Mouse (Mus musculus) gastrocnemius, postnatal 10 days (tissue): ENCODE measurements at regions not wholly inside any gene's neighbourhood (a gene's known extent, or its start where the extent isn't known, plus 50 kb on each side); places are given as distances from the start of the nearest gene placed in this dataset.

Experiments used
- DNase-seq: peaks from one replicate; pipeline ENCODE4 v3.0.0; 2021; ENCODE audit warnings: mixed read lengths

GRCm38 (mm10) chr8:7011881-7012280 lies 1649.2 kb downstream of the Efnb2 start:
- peak; percentile 4 for DNase-seq

DNA sequence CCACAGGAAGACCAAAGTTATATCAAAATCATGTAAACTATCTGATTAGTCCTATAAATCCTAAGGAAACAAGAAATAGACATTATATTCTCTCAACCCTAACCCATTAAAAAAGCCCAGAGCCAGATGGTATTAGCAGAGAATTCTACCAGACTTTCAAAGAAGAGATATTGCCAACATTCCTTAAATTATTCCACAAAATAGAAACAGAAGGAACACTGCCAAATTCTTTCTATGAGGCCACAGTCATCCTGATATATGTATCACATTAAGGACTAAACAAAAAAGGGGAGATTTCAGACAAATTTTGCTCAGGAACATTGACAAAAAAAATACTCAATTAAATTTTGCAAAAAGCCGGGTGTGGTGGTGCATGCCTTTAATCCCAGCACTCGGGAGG lies 1669.5 kb downstream of the Efnb2 start:
- no peak for DNase-seq

DNA sequence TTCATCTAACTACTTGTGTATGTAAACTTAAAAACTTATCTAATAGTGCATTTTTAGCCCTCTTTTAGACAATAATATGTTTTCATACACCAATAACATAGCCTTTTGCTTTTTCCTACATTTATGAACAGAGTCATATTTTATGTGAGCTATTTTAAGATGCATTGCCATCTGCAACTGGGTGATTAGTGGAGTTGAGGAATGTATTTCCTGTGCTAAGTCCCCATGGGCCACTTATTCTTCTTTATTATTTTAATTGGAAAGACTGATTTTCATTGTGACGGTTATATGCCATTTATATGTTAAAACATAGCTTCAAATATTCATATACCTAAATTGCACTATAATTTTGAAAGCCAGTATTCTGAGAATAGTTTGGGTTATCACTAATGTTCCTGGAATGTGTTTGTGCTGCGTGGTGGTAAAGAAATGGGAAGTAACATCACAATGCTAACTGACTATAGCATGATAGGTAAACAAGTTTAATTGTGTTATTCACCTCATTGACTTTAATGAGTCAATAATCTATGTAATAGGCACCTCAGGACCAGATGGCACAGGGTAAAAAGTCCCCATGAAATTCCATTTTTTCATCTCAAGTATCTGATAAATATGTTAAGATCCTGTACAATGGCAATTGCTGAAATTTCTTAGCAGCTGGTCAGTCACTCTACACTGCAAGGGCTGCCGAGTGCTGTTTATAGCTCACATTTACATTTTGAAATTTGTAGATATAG lies 1671.5 kb downstream of the Efnb2 start:
- DNase-seq, result no peak

DNA sequence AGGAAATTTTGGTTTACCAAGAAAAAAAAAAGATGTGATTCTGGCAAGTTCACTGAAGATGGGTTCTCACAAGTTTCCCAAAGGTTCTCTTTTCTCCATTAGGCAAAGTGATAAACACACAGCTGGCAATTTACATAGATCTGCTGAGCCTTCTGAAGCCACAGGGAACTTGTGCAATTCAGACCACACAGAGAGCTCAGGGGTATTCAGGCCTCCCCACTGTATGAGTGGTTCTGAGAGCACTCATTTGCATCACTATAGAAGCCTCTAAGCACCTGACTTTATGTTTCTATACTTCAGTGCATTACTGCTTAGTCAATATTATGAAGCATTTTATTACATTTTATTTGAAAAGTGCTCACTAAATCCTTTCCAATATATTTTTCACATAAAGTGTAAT lies 1687.1 kb downstream of the Efnb2 start:
- DNase-seq, result no peak

GRCm38 (mm10) chr8:6963006-6963799 lies 1697.8 kb downstream of the Efnb2 start:
- no peak for DNase-seq

- no peak for DNase-seq
These were observed 1703.0 kb downstream of the Efnb2 start for GRCm38 (mm10) chr8:6958086-6958485.

DNA sequence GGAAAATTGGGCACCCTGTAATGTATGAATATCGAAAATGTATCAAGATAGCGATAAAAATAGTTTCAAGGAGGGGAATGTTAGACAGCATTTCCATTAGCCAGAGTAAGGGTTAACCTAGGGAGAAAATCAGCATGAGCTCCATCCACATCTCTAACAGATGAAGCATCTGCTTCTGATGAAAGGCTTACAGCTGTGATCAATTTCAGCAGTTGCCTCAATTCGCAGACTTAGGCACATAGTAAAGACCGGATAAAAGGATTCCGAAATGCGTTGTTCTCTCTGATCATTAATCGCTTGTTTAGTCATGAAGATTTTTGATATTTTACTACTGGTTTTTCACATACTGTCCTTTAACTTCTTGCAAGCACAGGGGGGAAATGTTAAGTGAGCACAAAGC lies 1706.8 kb downstream of the Efnb2 start:
- no peak for DNase-seq

DNA sequence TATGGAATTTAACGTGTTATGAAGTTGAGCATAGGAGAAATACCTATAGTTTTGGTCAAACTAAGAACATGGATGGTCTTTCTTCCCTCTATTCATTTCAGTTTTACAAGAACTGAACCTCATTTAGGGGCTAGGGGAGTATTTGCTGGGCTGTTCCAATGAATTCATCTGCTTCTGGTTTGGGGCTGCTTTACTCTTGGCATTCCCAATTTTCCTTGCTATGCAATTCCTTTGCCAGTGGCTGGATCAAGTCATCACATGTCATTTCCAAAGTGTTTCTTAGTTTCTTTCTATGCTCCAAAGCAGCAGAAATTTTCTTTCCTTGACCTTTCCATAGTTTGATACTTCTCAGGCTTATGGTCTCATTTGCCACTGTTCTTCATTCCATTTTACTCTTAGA lies 1738.6 kb downstream of the Efnb2 start:
- no peak for DNase-seq

- no peak for DNase-seq
These were observed 1753.4 kb downstream of the Efnb2 start for GRCm38 (mm10) chr8:6907682-6908081.

DNA sequence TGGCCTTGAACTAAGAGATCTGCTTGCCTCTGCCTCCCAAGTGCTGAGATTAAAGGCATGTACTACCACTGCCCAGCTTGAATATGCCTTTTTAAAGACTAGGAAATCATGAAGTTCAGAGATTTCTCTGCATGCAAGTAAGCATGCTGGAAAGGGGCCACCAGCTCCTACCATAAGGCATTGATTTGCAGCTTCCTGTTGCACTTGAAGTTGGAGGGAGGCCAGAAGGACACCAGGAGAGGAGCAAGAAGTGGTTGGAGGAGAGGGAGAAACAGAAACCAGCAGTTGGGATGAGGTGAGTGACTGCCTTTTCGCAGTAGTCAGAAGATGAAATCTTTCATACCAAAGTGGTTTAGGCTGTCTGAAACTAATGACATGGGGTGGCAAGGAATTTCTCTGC lies 1769.6 kb downstream of the Efnb2 start:
- DNase-seq, result no peak

GRCm38 (mm10) chr8:6886779-6887402 lies 1774.2 kb downstream of the Efnb2 start:
- DNase-seq, result no peak

DNA sequence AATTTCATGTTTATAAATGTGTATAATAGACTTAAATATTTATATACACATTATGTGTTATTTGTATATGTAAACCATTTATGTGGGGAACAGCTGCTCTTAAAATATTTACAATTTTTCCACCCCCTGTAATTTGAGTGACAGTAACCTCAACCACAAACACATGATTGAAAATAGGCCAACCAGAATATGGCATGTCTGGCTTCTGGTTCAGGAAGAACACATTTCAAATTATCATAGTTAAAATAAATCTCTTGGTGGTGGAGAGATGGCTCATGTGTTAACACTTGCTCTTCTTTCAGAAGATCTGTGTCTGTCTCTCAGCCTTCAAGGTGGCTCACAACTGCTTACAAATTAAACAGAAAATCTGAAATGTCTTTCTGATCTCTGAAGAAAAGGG lies 1776.2 kb downstream of the Efnb2 start:
- DNase-seq, result no peak

DNA sequence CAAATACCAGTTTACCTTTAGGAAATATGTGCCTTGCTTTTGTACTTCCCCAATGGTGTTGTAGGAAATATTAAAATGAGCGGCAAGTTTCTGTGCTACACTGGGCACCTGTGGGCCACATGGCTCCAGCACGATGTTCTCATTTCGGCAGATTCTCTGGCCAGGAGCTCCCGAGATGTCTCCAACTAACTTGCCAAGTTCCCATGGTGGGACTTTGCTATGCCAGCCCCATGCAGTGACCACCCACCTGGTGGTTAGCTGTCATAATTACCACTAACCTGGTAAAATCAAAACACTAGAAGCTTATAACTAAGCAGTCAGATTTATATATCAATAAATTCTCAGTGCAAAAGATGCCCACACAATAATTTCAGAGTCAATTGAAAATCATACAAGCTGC lies 1777.5 kb upstream of the Slc10a2 start:
- DNase-seq, result no peak
